Mouse (Mus musculus): ENCODE measurements around the gene Speer2. TPM values are rescaled to one million over a fixed set of nuclear protein-coding genes. Genes with fewer than 3 reads are reported as not detected.

Speer2 gene
- total RNA-seq (2017), result not detected in 3 replicates

DNA sequence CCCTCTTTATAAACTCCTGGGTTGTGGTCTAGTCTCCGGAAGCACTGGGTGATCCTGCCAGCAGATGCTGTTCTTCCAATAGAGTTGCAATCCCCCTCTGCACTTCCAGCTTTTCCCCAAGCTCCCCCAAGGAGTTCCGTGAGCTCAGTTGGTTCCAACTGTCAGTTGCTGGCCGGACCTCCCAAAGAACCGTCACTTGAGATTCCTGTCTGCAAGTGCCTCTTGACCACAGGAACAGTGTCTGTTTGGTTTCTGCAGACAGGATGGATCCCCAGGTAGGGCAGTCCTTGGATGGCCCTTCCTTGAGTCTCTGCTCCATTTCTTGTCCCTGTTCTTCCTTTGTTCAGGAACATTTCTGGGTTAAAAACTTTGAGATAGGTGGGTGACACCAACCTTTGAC is at the start of gene Speer2:
TSS of gene Speer2 (minus strand) at position 101 of the 400 bp plus-strand sequence.
- ATAC-seq (replicated peaks; ENCODE audit: insufficient number of reproducible peaks, low FRiP score, low TSS enrichment, poor library complexity, severe bottlenecking), result no peak

DNA sequence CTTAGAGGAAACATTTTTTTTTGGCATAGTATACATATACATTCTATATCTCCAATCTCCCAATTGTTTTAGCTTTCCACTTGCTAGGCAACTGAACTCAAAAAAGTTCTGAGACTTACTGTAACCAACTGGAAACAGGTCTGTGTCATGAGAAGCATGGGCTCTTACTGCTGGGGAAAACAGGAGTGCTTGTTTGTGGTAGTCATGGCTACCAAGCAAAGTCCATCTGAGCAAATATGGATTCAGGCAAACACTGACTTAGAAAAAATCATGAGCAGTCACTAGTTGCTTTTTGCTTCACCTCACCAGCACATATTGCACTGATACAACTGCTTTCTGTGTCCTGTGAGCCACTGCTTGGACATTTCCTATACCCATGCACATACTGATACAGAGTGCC is 40.8 kb upstream of the Speer2 start:
- ATAC-seq (replicated peaks; ENCODE audit: insufficient number of reproducible peaks, low FRiP score, low TSS enrichment, poor library complexity, severe bottlenecking), result no peak

DNA sequence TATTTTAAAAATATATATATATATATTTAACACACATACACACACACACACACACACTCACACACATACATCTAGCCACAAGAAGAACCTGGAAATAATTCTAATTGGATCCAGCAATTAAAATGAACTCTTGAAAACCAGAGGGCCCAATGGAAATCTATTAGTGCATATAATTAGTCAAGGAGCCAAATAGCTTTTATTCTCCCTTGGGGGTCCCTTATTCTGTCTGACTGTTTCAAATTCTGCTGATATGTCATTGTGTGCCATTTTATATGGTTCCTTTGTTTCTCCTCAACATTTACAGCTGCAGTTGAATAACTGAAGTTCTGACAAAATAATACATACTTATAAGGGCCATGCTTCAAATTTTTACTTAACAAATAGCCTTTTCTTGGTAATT is 17.2 kb upstream of the Speer2 start:
- no peak for ATAC-seq (replicated peaks; ENCODE audit: insufficient number of reproducible peaks, low FRiP score, low TSS enrichment, poor library complexity, severe bottlenecking)

DNA sequence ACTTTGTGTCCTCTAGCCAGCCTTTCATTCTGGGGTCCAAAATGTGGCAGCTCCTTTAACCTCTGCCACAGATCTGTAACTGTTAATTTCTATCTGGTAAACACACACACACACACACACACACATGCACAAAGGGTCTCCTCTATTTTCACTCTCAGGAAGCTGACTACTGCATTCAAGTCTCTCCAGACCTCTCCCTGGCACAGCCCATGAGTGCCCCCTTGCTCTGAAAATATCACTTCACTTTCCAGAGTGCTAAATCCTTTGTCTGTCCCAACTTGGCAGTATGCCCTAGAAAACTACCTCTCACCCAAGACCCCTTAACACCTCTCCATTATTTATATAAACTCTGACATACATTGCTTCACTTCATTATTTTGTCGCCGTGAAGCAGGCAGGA is 26.9 kb downstream of the Speer2 start:
- no peak for ATAC-seq (replicated peaks; ENCODE audit: insufficient number of reproducible peaks, low FRiP score, low TSS enrichment, poor library complexity, severe bottlenecking)

DNA sequence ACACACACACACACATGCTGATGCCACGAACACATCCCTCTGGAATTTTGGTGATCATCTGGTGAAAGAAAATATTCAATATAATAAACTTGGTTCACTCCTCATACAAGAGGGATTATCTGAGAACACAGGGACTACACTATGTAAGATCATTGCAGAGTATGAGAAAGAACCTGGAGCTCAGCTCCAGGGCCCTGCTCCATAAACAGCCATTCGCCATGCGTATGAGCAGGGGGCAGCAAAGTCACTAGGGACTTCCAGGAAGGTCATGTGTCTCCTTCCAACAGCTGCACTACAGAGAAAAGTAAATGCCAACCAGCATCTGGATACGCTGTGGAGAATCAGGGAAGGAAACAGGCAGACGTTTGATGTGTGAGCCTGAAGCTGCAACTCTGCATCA is 49.9 kb downstream of the Speer2 start:
- no peak for ATAC-seq (replicated peaks; ENCODE audit: insufficient number of reproducible peaks, low FRiP score, low TSS enrichment, poor library complexity, severe bottlenecking)
